In the genomic region with DNA sequence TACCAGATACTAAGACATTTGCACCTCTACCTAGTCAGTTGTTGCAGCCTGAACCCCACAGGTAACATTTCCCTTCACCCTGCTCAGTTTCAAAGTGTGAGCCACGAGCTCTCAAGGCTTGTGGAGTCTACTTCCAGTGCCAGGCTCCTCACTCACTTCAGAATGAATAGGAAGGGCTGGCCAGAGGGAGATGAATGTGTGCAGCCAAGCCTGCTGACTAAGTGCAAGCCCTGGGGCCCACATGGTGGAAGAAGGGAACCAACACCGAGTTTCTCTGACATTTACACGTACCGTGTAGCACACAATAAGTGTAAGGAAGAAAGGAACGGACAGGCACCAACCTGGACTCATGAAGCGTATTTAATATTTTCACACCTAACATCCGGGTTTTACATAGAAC, we compare ENCODE assay signal across 18 mouse cellular contexts. TPM values are rescaled to one million over a fixed set of nuclear protein-coding genes. Genes with fewer than 3 reads are reported as not detected.
"Had no signal": no experiment of that assay in that cellular context is flagged by ENCODE, and none has a peak within 500 bp of the region (broad histone marks: within the 10 kb centered on the region; RNA-seq: fewer than 3 reads in every experiment).

No protein-coding gene starts in this region.

- H3K4me1 ChIP-seq: midbrain, embryonic 12.5 days; neural tube, embryonic 13.5 days; neural tube, embryonic 15.5 days had no signal

- H3K4me3 ChIP-seq: midbrain, embryonic 10.5 days; midbrain, embryonic 12.5 days; myocyte; neural tube, embryonic 13.5 days; neural tube, embryonic 15.5 days; stomach, embryonic 15.5 days had no signal

- H3K27ac ChIP-seq: midbrain, embryonic 10.5 days; midbrain, embryonic 12.5 days; neural tube, embryonic 13.5 days; neural tube, embryonic 15.5 days; stomach, embryonic 15.5 days; stomach, postnatal 0 days had no signal

- H3K4me2 ChIP-seq: lung, embryonic 14.5 days; midbrain, embryonic 12.5 days; neural tube, embryonic 13.5 days; neural tube, embryonic 15.5 days; stomach, embryonic 15.5 days had no signal

- DNase-seq: lung, adult 18-20 months; lung, embryonic 14.5 days; lung, postnatal 10 days; lung, postnatal 4 days; midbrain, embryonic 14.5 days; right cerebral cortex, adult 18-20 months; thymus, adult 2 months; thymus, postnatal 25 days; thymus, postnatal 4 days had no signal

- ATAC-seq: midbrain, embryonic 16.5 days had no signal

- H3K9ac ChIP-seq: lung, embryonic 14.5 days; midbrain, embryonic 12.5 days; neural tube, embryonic 13.5 days; neural tube, embryonic 15.5 days; stomach, embryonic 15.5 days had no signal

- H3K9me3 ChIP-seq: midbrain, embryonic 10.5 days; midbrain, embryonic 12.5 days; neural tube, embryonic 13.5 days; neural tube, embryonic 15.5 days; stomach, embryonic 15.5 days had no signal

- H3K27me3 ChIP-seq: midbrain, embryonic 12.5 days; neural tube, embryonic 13.5 days; neural tube, embryonic 15.5 days; stomach, embryonic 15.5 days had no signal

RNA-seq across cellular contexts. Expression of a gene that starts 3.3 kb away (rescaled TPM):
- polyA plus RNA-seq: liver, embryonic 16.5 days had no signal
